ENCODE assay signal across 8 mouse cellular contexts in genomic region chr8:89042118-89042460, GRCm38 (mm10). TPM values are rescaled to one million over a fixed set of nuclear protein-coding genes. Genes with fewer than 3 reads are reported as not detected.
DNase-seq lines count a peak whose midpoint lies in the region; ATAC-seq and TF ChIP-seq lines count a peak whose summit lies in the region.

No protein-coding gene starts in this region.

- peak overlapping the region; percentile 37; the same call in 1 of the 2 replicates for H3K9ac ChIP-seq in liver, embryonic 15.5 days

- TF ChIP-seq CTCF in kidney, adult 2 months (conservative IDR thresholded peaks at IDR 0.05; ENCODE audit: insufficient read depth, insufficient read length, low read depth, low read length), result no peak

- H3K9me3 ChIP-seq in liver, embryonic 15.5 days (replicated peaks), result no peaks in the 10 kb centered on the region

- H3K4me1 ChIP-seq in kidney, adult 2 months (ENCODE audit: control insufficient read depth, insufficient read depth, low read length), result peaks cover 6% of the 10 kb centered on the region
- H3K4me1 ChIP-seq in liver, embryonic 15.5 days (replicated peaks), result no peaks in the 10 kb centered on the region

- H3K27ac ChIP-seq in kidney, adult 2 months (ENCODE audit: insufficient read depth, low read depth, low read length), result peak overlapping the region; percentile 100
- H3K27ac ChIP-seq in liver, embryonic 15.5 days (replicated peaks), result peak overlapping the region; percentile 62

- peak; percentile 51 for DNase-seq in kidney, adult 2 months
- DNase-seq in kidney, postnatal 25 days, result no peak
- DNase-seq in embryo, embryonic 10 days (ENCODE audit: low spot score), result peak; percentile 51
- peak; percentile 26 for DNase-seq in heart, postnatal 4 days
- DNase-seq in thymus, postnatal 10 days (ENCODE audit: low spot score in 2 of 2), result no peak
- no peak for DNase-seq in layer of hippocampus, postnatal 36 days

- WGBS in kidney, adult 2 months, result 1% methylated on average over 35 of the region's 35 CpGs
- WGBS in liver, embryonic 15.5 days (ENCODE audit: insufficient replicate concordance), result under 1% methylated on average over 35 of the region's 35 CpGs

- no peak for TF ChIP-seq POLR2A in kidney, adult 2 months (IDR thresholded peaks at IDR 0.05; ENCODE audit: low read depth, low read length)

- peak overlapping the region; percentile 87 for H3K4me3 ChIP-seq in kidney, adult 2 months (ENCODE audit: insufficient read depth, low read depth, low read length)
- H3K4me3 ChIP-seq in liver, embryonic 15.5 days (replicated peaks), result peak overlapping the region; percentile 52

- no peaks in the 10 kb centered on the region; the same call in 1 of the 2 replicates for H3K36me3 ChIP-seq in kidney, adult 2 months (ENCODE audit: control insufficient read depth, insufficient read depth, low read length)
- no peaks in the 10 kb centered on the region for H3K36me3 ChIP-seq in liver, embryonic 15.5 days (replicated peaks)

- ATAC-seq in liver, embryonic 15.5 days (ENCODE audit: insufficient read depth), result no peak
- ATAC-seq in inflammation-experienced regulatory T-cells, adult 6 months, result no peak

- H3K4me2 ChIP-seq in liver, embryonic 15.5 days, result peak overlapping the region; percentile 54

- H3K27me3 ChIP-seq in kidney, adult 2 months (replicated peaks; ENCODE audit: control insufficient read depth, insufficient read depth, low read length), result no peaks in the 10 kb centered on the region; the same call in 1 of the 2 replicates
- peaks cover 97% of the 10 kb centered on the region for H3K27me3 ChIP-seq in liver, embryonic 15.5 days

RNA-seq across cellular contexts. Expression of gene Sall1, which starts 1.9 kb away (rescaled TPM):
- polyA plus RNA-seq in kidney, adult 2 months (2012; rRNA removed), result 26.0 and 34.0 TPM in 2 replicates
- 1 to 10 TPM; 5.0 to 6.3 TPM for total RNA-seq in heart, postnatal 4 days (2021)
- 0.99 and 1.0 TPM in 2 replicates for polyA plus RNA-seq in liver, embryonic 15.5 days (2015; fragmentation: Nextera tagmentation; extraction: Ambion mirVana)
- total RNA-seq in layer of hippocampus, postnatal 36 days (2021), result 10 to 100 TPM; 11.8 to 13.9 TPM
- not detected for polyA plus RNA-seq in inflammation-experienced regulatory T-cells, adult 6 months (2017; shearing (Covaris generic))

Comparison
In these comparisons a context has a peak if more than half of its experiments do, and no peak if none do; other contexts are left out.
1. DNase-seq: peak in kidney, adult 2 months (single experiment), embryo, embryonic 10 days (single experiment) and heart, postnatal 4 days (single experiment); none in kidney, postnatal 25 days (0 of 2), thymus, postnatal 10 days (0 of 2) and layer of hippocampus, postnatal 36 days (0 of 2).
2. RNA of gene Sall1, which starts 1.9 kb away (polyA plus RNA-seq): 26.0 to 34.0 TPM in kidney, adult 2 months; 0.99 to 1.0 TPM in liver, embryonic 15.5 days and not detected in inflammation-experienced regulatory T-cells, adult 6 months; every median in the first group is over 10 times any median in the second.